Mouse (Mus musculus): ENCODE data around the gene Iqgap1. TPM values are rescaled to one million over a fixed set of nuclear protein-coding genes. Genes with fewer than 3 reads are reported as not detected.

Gene Iqgap1
- total and polyA plus RNA-seq, 3 experiments = 20.6 to 87.9 (median 58.8) TPM

- peak; percentile 74 for DNase-seq (ENCODE audit: low read depth, low spot score)
- peak overlapping the region; percentile 85 for H3K27ac ChIP-seq (ENCODE audit: control insufficient read depth, low read depth, low read length)
- H3K36me3 ChIP-seq (ENCODE audit: control insufficient read depth in 1 of 2, insufficient read depth in 2 of 2, low read length in 2 of 2) = peaks cover 0 to 18% of the 10 kb centered on the region in 2 experiments; a peak in 2 of 4 replicates
- no peaks in the 10 kb centered on the region for H3K9me3 ChIP-seq (replicated peaks; ENCODE audit: insufficient read depth, low read length)
- TF ChIP-seq NRF1 (IDR thresholded peaks at IDR 0.05; ENCODE audit: insufficient read depth, low read depth, low read length, poor library complexity, severe bottlenecking) (no peak), TBP (IDR thresholded peaks at IDR 0.05; ENCODE audit: low read depth, low read length) (0 out of 2 replicates have a peak, but pooled peaks have one; percentile 7), MXI1 (IDR thresholded peaks at IDR 0.05; ENCODE audit: low read depth, low read length) (no peak), TCF12 (IDR thresholded peaks at IDR 0.05; ENCODE audit: low read depth, low read length) (no peak), GATA1 (IDR thresholded peaks at IDR 0.05; ENCODE audit: low read depth, low read length) (0 out of 2 replicates have a peak, but pooled peaks have one; percentile 37), RCOR1 (IDR thresholded peaks at IDR 0.05; ENCODE audit: low read depth, low read length) (no peak)
- H3K4me3 ChIP-seq (ENCODE audit: control insufficient read depth in 1 of 2, insufficient read depth in 1 of 2, low read depth in 2 of 2, low read length in 2 of 2) = peak overlapping the region; percentile 69 to 89
- peaks cover 8 to 21% of the 10 kb centered on the region in 2 experiments for H3K4me1 ChIP-seq (ENCODE audit: control insufficient read depth in 1 of 2, insufficient read depth in 2 of 2, low read length in 2 of 2)
- H3K9ac ChIP-seq (ENCODE audit: control insufficient read depth, low read depth, low read length, poor library complexity, severe bottlenecking) = peak overlapping the region; percentile 86
- H3K79me2 ChIP-seq (ENCODE audit: control insufficient read depth, insufficient read depth, low read length, poor library complexity) = peaks cover 10% of the 10 kb centered on the region
- no peaks in the 10 kb centered on the region for H3K27me3 ChIP-seq (ENCODE audit: control insufficient read depth in 1 of 2, insufficient read depth in 2 of 2, low read length in 2 of 2)
Measured at GRCm38 (mm10) chr7:80689221-80689591, 136.6 kb downstream of the Iqgap1 start.

DNA sequence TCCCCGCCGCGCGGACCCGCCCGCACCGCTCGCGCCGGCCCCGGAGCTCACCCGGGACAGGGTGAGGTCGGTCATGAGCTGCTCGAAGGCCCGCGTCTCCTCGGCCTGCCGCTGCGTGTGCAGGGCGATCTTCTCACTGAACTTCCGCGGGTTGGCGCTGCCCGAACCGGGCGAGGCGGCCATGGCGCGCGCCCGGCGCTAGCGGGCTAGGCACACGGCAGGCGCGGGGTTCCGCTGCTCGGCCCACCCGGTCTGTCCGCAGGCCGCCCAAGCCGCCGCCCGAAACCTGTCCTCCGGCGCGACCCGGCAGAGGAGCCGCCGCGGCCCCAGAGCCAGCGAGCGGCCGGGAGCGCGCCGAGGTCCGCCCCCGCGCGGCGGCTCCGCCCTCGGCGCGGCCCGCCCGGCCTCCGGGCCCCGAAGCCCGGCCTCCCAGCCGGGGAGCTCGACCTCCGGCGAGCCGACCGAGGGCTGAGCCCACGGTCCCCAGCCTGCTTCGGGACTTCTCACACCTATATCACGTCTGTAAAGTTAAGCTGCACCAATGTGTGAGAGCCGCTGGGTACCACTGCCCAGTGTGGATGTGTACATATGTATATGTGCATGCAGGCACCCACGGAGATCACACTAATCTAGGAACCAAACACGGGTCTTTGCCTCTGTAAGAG, 137.1 kb downstream of the Iqgap1 start, which contains the start of gene Crtc3:
Gene Crtc3, minus strand, starts transcription at position 322 of the 665 bp plus-strand sequence.
- H3K9me3 ChIP-seq (replicated peaks; ENCODE audit: insufficient read depth, low read length) = no peaks in the 10 kb centered on the region
- peak; percentile 71 for DNase-seq (ENCODE audit: low read depth, low spot score)
- H3K79me2 ChIP-seq (ENCODE audit: control insufficient read depth, insufficient read depth, low read length, poor library complexity) = peaks cover 10% of the 10 kb centered on the region
- peak within 1 kb of the TSS; percentile 85 for H3K27ac ChIP-seq (ENCODE audit: control insufficient read depth, low read depth, low read length)
- peak within 1 kb of the TSS; percentile 89 to 99 for H3K4me3 ChIP-seq (ENCODE audit: control insufficient read depth in 1 of 2, insufficient read depth in 1 of 2, low read depth in 2 of 2, low read length in 2 of 2)
- H3K9ac ChIP-seq (ENCODE audit: control insufficient read depth, low read depth, low read length, poor library complexity, severe bottlenecking) = peak within 1 kb of the TSS; percentile 86
- peaks cover 0 to 18% of the 10 kb centered on the region in 2 experiments; a peak in 2 of 4 replicates for H3K36me3 ChIP-seq (ENCODE audit: control insufficient read depth in 1 of 2, insufficient read depth in 2 of 2, low read length in 2 of 2)
- H3K4me1 ChIP-seq (ENCODE audit: control insufficient read depth in 1 of 2, insufficient read depth in 2 of 2, low read length in 2 of 2) = peaks cover 8 to 21% of the 10 kb centered on the region in 2 experiments
- H3K27me3 ChIP-seq (ENCODE audit: control insufficient read depth in 1 of 2, insufficient read depth in 2 of 2, low read length in 2 of 2) = no peaks in the 10 kb centered on the region
- TF ChIP-seq KAT2A (conservative IDR thresholded peaks at IDR 0.05; ENCODE audit: low read depth, low read length) (no peak), USF1 (IDR thresholded peaks at IDR 0.05; ENCODE audit: low read depth, low read length) (no peak), JUND (IDR thresholded peaks at IDR 0.05; ENCODE audit: low read depth, low read length) (no peak), UBTF (IDR thresholded peaks at IDR 0.05; ENCODE audit: borderline replicate concordance, insufficient read depth, low read depth, low read length) (peak; percentile 72; the same call in 1 of the 2 replicates), USF2 (IDR thresholded peaks at IDR 0.05; ENCODE audit: borderline replicate concordance in 1 of 2, insufficient read depth in 1 of 2, low read depth in 1 of 2, low read length in 2 of 2) (no peak), GATA1 (IDR thresholded peaks at IDR 0.05; ENCODE audit: low read depth, low read length) (no peak), HCFC1 (IDR thresholded peaks at IDR 0.05; ENCODE audit: low read depth, low read length) (no peak), TCF12 (IDR thresholded peaks at IDR 0.05; ENCODE audit: low read depth, low read length) (no peak), ZKSCAN1 (IDR thresholded peaks at IDR 0.05; ENCODE audit: low read depth, low read length) (no peak), POLR2AphosphoS2 (IDR thresholded peaks at IDR 0.05; ENCODE audit: low read length) (peak; percentile 7; the same call in 1 of the 2 replicates), TAL1 (IDR thresholded peaks at IDR 0.05; ENCODE audit: low read length) (no peak), MYB (IDR thresholded peaks at IDR 0.05; ENCODE audit: low read depth, low read length) (no peak), RAD21 (IDR thresholded peaks at IDR 0.05; ENCODE audit: low read depth, low read length) (no peak), ELF1 (IDR thresholded peaks at IDR 0.05; ENCODE audit: low read depth, low read length) (no peak), NRF1 (IDR thresholded peaks at IDR 0.05; ENCODE audit: insufficient read depth, low read depth, low read length, poor library complexity, severe bottlenecking) (no peak), POLR2A (IDR thresholded peaks at IDR 0.05; ENCODE audit: control insufficient read depth in 1 of 2, insufficient read depth in 1 of 2, low read depth in 1 of 2, low read length in 2 of 2, poor library complexity in 1 of 2) (peak; percentile 54 to 93; a peak in 3 of 4 replicates), TBP (IDR thresholded peaks at IDR 0.05; ENCODE audit: low read depth, low read length) (0 out of 2 replicates have a peak, but pooled peaks have one; percentile 5), SIN3A (IDR thresholded peaks at IDR 0.05; ENCODE audit: low read length) (no peak), E2F4 (IDR thresholded peaks at IDR 0.05; ENCODE audit: borderline replicate concordance, low read depth, low read length) (no peak), MEF2A (IDR thresholded peaks at IDR 0.05; ENCODE audit: extremely low read depth, insufficient replicate concordance, low read depth, low read length, poor library complexity, severe bottlenecking) (no peak), NELFE (IDR thresholded peaks at IDR 0.05; ENCODE audit: low read depth, low read length) (peak; percentile 60), ZC3H11A (IDR thresholded peaks at IDR 0.05; ENCODE audit: low read depth, low read length) (no peak), MAX (IDR thresholded peaks at IDR 0.05; ENCODE audit: low read length) (no peak), BHLHE40 (IDR thresholded peaks at IDR 0.05; ENCODE audit: borderline replicate concordance, low read depth, low read length) (no peak), CHD2 (IDR thresholded peaks at IDR 0.05; ENCODE audit: low read length) (no peak), CHD1 (IDR thresholded peaks at IDR 0.05; ENCODE audit: low read depth, low read length) (no peak; the same call in 1 of the 2 replicates), RCOR1 (IDR thresholded peaks at IDR 0.05; ENCODE audit: low read depth, low read length) (no peak), EP300 (IDR thresholded peaks at IDR 0.05; ENCODE audit: low read depth in 1 of 2, low read length in 2 of 2) (no peak)

All from MEL (cell line).